Mouse (Mus musculus) left cerebral cortex, adult 2 months (tissue): ENCODE data around the gene Smtnl1. TPM values are rescaled to one million over a fixed set of nuclear protein-coding genes. Genes with fewer than 3 reads are reported as not detected.

Experiments used
- DNase-seq, 2 experiments: peaks; one replicate each; pipeline ENCODE4 v3.0.0; 2021 to 2022; ENCODE audit warnings: low spot score in 2 of 2, mixed read lengths in 1 of 2; ENCODE audit errors: extremely low spot score in 1 of 2
- H3K27ac ChIP-seq: fragments of 200-600 bp; 2 replicates; pipeline ENCODE4 v1.8.1; 2022
- H3K4me3 ChIP-seq: fragments of 200-600 bp; 2 replicates; pipeline ENCODE4 v1.8.1; 2022
- CTCF ChIP-seq: fragments of 200-600 bp; IDR thresholded peaks from 2 replicates; pipeline ENCODE4 v1.8.1; 2022; ENCODE audit warnings: antibody characterized with exemption, mild to moderate bottlenecking, moderate library complexity
- intact Hi-C: fragments of 180-260 bp; cut with DNase I; formaldehyde crosslinking; loops from one replicate; pipeline ENCODE4 v1.15.1; 2025
- total RNA-seq, 2 experiments: library from RNA; stranded (reverse); gene quantifications; 2 replicates each; pipeline ENCODE4 v1.2.3; 2021

The Smtnl1 gene
- total RNA-seq, 2 experiments from 2014 or later, result not detected

GRCm38 (mm10) chr2:84851130-84852040 lies 28.9 kb upstream of the Smtnl1 start:
- intact Hi-C loops, result no loop called here
- no peak overlapping the region for H3K27ac ChIP-seq
- no peak for DNase-seq
- no peak overlapping the region for H3K4me3 ChIP-seq
- no peak for TF ChIP-seq CTCF

DNA sequence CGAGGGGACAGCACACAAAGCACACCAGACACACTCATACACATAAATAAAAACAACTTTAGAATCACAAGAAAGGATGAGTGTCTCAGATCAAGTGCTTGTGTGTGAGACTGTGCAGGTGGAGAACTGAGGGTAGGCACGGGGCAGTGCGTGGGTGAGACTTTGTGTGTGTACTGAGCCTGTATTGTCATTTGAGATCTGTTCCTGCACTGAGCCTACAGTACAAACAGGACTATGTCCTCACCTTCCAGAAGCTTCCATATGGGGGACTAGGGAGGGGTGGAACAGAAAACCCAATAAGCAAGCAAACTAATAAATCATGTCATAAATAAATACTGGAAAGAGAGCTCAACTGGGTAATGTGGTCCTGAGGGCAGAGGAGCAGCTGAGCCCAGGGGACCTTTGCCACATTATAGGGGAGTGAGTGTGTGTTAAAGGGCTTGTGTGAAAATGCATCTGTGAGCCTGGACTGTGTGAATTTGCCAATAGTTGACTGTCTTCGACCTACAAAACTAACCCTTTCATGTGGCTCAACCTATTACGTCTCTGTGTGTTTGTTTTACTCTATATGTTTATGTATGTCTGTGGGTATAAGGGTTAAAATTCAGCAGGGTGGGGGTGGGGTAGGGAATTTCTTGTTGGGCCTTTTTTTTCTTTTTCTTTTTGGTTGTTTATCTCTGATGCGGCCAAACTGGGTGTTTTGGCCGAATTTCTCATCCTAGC lies 28.1 kb upstream of the Smtnl1 start:
- no peak overlapping the region for H3K27ac ChIP-seq
- no peak overlapping the region for H3K4me3 ChIP-seq
- no peak for TF ChIP-seq CTCF
- DNase-seq, result no peak
- intact Hi-C loops, result no loop called here

DNA sequence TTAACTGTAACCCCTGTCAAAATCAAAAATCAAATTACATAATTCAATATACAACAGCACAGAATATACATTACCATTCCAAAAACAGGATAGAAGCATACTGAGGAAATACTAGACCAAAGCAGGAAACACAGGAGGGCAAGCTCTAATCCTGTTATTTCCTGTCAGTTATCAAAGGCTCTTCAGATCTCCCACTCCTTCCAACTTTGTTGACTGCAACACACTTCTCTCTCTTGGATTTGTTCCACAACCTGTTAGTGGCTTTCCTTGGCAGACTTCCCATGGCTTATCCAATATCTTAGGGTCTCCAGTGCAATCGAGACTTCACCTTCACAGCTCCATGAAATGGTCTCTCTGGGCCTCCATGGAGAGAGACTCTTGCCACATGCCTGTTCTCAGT lies 22.8 kb upstream of the Smtnl1 start:
- H3K27ac ChIP-seq, result no peak overlapping the region
- H3K4me3 ChIP-seq, result no peak overlapping the region
- intact Hi-C loops, result loop anchor here (5.0 kb wide), 1 partner anchor 167 kb away; no protein-coding TSS in a partner anchor
- no peak for DNase-seq
- TF ChIP-seq CTCF, result no peak

- intact Hi-C loops, result no loop called here
- Histone ChIP-seq H3K27ac (no peak overlapping the region), H3K4me3 (no peak overlapping the region)
- no peak for DNase-seq
- TF ChIP-seq CTCF, result no peak
Measured at GRCm38 (mm10) chr2:84843654-84844053, 21.2 kb upstream of the Smtnl1 start.

DNA sequence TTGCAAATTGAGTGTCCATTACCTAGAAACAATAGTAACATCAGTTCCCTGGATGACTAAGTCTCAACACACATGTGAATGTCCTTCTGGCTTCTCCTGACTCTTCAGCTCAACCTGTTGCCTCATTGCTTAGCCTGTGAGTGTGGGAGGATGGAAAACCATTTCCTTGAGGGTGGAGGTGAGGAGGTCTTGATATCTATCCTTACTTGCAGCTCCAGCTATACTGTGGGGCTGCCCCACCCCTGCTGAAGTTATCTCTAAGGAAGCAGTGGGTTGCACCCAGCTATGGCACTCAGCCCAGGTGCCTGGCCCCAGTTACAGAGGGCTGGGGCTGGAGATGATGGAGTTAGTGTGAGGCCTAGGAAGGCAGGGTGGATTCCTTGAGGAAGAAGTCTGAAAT lies 19.5 kb upstream of the Smtnl1 start:
- intact Hi-C loops, result no loop called here
- no peak for TF ChIP-seq CTCF
- no peak overlapping the region for H3K27ac ChIP-seq
- H3K4me3 ChIP-seq, result no peak overlapping the region
- no peak for DNase-seq

- intact Hi-C loops, result no loop called here
- H3K4me3 ChIP-seq, result peak overlapping the region; percentile 48
- DNase-seq, result no peak
- no peak for TF ChIP-seq CTCF
- no peak overlapping the region for H3K27ac ChIP-seq
Measured at GRCm38 (mm10) chr2:84840748-84841563, 18.5 kb upstream of the Smtnl1 start.

- no peak for DNase-seq
- TF ChIP-seq CTCF, result no peak
- no peak overlapping the region for H3K27ac ChIP-seq
- intact Hi-C loops, result no loop called here
- H3K4me3 ChIP-seq, result peak overlapping the region; percentile 48
Measured at GRCm38 (mm10) chr2:84840016-84840747, 17.7 kb upstream of the Smtnl1 start.

GRCm38 (mm10) chr2:84838993-84839980 lies 16.8 kb upstream of the Smtnl1 start:
- peak overlapping the region; percentile 48 for H3K4me3 ChIP-seq
- no peak for TF ChIP-seq CTCF
- H3K27ac ChIP-seq, result no peak overlapping the region
- intact Hi-C loops, result loop anchor here (10.0 kb wide), 1 partner anchor 366 kb away; no protein-coding TSS in a partner anchor
- no peak for DNase-seq

- intact Hi-C loops, result loop anchor here (10.0 kb wide), 1 partner anchor 366 kb away; no protein-coding TSS in a partner anchor
- H3K27ac ChIP-seq, result no peak within 1 kb of the TSS
- H3K4me3 ChIP-seq, result peak within 1 kb of the TSS; percentile 48
- no peak for DNase-seq
- TF ChIP-seq CTCF, result no peak
Measured at GRCm38 (mm10) chr2:84838593-84838949, 16.1 kb upstream of the Smtnl1 start, which contains the start of gene Slc43a1. Slc43a1 (plus strand) TSS chr2:84838850.
